Mouse (Mus musculus) stomach, postnatal 0 days (tissue): ENCODE measurements around the gene Zfp536. TPM values are rescaled to one million over a fixed set of nuclear protein-coding genes. Genes with fewer than 3 reads are reported as not detected.

Experiments used
- ATAC-seq: fragments of 200-750 bp; cut with Nextera tagmentation; 2 replicates; pipeline ENCODE4 v1.8.0; 2017; ENCODE audit not compliant: low FRiP score, low TSS enrichment
- DNase-seq: peaks from one replicate; pipeline ENCODE4 v3.0.0-alpha.2; 2016; ENCODE audit warnings: low spot score
- H3K27ac ChIP-seq: fragments of 300-500 bp; sonication (generic); replicated peaks from 2 replicates; pipeline ENCODE4 v1.5.1; 2014; ENCODE audit warnings: mild to moderate bottlenecking, control low read depth
- H3K27me3 ChIP-seq: fragments of 300-500 bp; sonication (generic); 2 replicates; pipeline ENCODE4 v1.6.1; 2014; ENCODE audit warnings: low read length; ENCODE audit not compliant: control insufficient read depth, insufficient read depth
- H3K36me3 ChIP-seq: fragments of 300-500 bp; sonication (generic); 2 replicates; pipeline ENCODE4 v1.6.1; 2014; ENCODE audit warnings: low read length, mixed read lengths; ENCODE audit not compliant: control insufficient read depth, insufficient read depth
- H3K4me1 ChIP-seq: fragments of 300-500 bp; sonication (generic); replicated peaks from 2 replicates; pipeline ENCODE4 v1.6.1; 2014; ENCODE audit warnings: antibody characterized with exemption; ENCODE audit not compliant: control insufficient read depth, insufficient read depth
- H3K4me2 ChIP-seq: fragments of 300-500 bp; sonication (generic); replicated peaks from 2 replicates; pipeline ENCODE4 v1.6.1; 2014; ENCODE audit warnings: low read depth, mild to moderate bottlenecking, control low read depth, moderate library complexity
- H3K4me3 ChIP-seq: fragments of 300-500 bp; sonication (generic); 2 replicates; pipeline ENCODE4 v1.5.1; 2014; ENCODE audit warnings: low read depth, low read length, control low read depth
- H3K9ac ChIP-seq: fragments of 300-500 bp; sonication (generic); 2 replicates; pipeline ENCODE4 v1.6.1; 2014; ENCODE audit warnings: mild to moderate bottlenecking, low read length, control low read depth, mixed read lengths
- H3K9me3 ChIP-seq: fragments of 300-500 bp; sonication (generic); 2 replicates; pipeline ENCODE4 v1.6.1; 2016; ENCODE audit warnings: low read length; ENCODE audit not compliant: control insufficient read depth
- CTCF ChIP-seq: IDR thresholded peaks from 2 replicates; pipeline ENCODE4 v1.5.1; 2016; ENCODE audit warnings: antibody characterized with exemption, low read depth, mild to moderate bottlenecking, moderate library complexity
- EP300 ChIP-seq: optimal IDR thresholded peaks from 2 replicates; pipeline ENCODE3; 2016; ENCODE audit warnings: antibody characterized with exemption
- WGBS: fragments of 180-500 bp; shearing (Covaris S2); extraction: QIAGEN DNeasy Blood & Tissue Kit; methylation state at CpG from one replicate; pipeline ENCODE4 v1.1.7; 2014; 5-methylcytosine and 5-hydroxymethylcytosine counted together
- polyA plus RNA-seq: library from polyadenylated mRNA; unstranded; fragments of >200 nt; fragmentation: Nextera tagmentation; extraction: Ambion mirVana; gene quantifications from 2 replicates; pipeline ENCODE4 v1.2.1, GENCODE M21; 2015

The Zfp536 gene
- polyA plus RNA-seq, 1 experiment from 2014 or later: 4.3 TPM

DNA sequence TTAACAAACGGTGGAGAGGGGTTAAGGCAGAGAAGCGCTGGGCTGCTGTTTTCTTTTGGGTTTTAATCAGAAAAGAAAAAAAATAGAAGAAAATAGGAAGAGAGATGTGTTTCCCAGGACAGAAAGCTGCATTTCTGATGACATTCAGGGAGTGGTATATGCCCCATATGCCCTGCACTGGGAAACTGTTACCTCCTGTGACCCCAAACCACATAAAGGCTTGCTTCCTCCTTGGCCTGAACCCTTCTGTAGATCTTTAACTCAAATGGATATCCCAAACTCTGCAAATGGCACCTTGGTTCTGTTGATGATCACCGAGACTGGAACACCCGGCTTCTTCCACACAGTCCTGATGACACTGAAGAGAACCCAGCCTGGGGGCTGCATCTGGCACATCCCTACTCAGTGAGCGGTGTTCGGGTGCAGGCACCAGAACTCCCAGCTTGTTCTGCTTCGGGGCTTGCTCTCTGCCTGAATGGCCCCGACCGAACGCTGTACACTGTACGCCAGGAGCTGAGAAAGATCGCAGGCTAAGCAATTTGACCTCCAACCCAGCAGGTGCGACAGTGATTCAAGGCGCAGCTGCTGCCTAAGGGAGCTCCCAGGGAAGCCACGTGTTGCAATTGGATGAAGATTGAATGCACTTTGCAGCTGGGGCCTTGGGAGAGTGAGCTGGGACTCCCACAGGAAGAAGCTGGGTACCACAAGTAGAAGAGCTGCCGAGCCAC lies 334.2 kb downstream of the Zfp536 start:
- no peak overlapping the region for H3K9ac ChIP-seq
- H3K27ac ChIP-seq: no peak overlapping the region
- no peak for TF ChIP-seq CTCF
- TF ChIP-seq EP300: no peak
- 63% methylated on average over 16 of the region's 16 CpGs for WGBS
- H3K4me2 ChIP-seq: no peak overlapping the region
- no peaks in the 10 kb centered on the region for H3K36me3 ChIP-seq
- DNase-seq (no peak), ATAC-seq (no peak)
- no peaks in the 10 kb centered on the region for H3K9me3 ChIP-seq
- no peaks in the 10 kb centered on the region for H3K4me1 ChIP-seq
- H3K4me3 ChIP-seq: no peak overlapping the region
- no peaks in the 10 kb centered on the region for H3K27me3 ChIP-seq

DNA sequence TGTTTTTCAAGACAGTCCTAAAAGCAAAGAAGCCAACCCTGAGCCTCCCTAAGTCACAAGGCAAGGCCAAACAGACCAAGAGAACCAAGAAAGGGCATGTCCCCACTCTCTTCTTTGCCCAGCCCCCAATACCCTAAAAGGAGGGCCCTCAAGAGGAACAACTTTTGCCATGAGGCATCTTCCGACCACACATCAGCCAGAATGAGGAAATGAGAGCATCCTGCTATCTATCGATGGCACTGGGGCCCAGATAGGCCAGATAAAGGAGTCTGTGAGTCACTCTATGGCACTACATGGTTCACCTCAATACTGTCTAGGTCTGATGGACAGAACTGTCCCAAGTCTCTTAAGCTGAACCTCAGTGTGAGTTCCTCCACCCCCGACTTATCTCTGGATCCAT lies 335.6 kb downstream of the Zfp536 start:
- Histone ChIP-seq H3K4me1 (no peaks in the 10 kb centered on the region), H3K27ac (no peak overlapping the region), H3K4me2 (no peak overlapping the region), H3K27me3 (no peaks in the 10 kb centered on the region), H3K9me3 (no peaks in the 10 kb centered on the region), H3K4me3 (no peak overlapping the region), H3K36me3 (no peaks in the 10 kb centered on the region), H3K9ac (no peak overlapping the region)
- ATAC-seq (no peak), DNase-seq (no peak)
- TF ChIP-seq EP300: no peak
- no peak for TF ChIP-seq CTCF
- 79% methylated on average over 3 of the region's 3 CpGs for WGBS

- Histone ChIP-seq H3K36me3 (no peaks in the 10 kb centered on the region), H3K4me2 (no peak overlapping the region), H3K4me1 (no peaks in the 10 kb centered on the region), H3K9ac (no peak overlapping the region), H3K27ac (no peak overlapping the region), H3K9me3 (no peaks in the 10 kb centered on the region), H3K4me3 (no peak overlapping the region), H3K27me3 (no peaks in the 10 kb centered on the region)
- no peak for ATAC-seq
- no peak for DNase-seq
- 51% methylated on average over 7 of the region's 7 CpGs for WGBS
- no peak for TF ChIP-seq EP300
- no peak for TF ChIP-seq CTCF
These were observed 340.3 kb downstream of the Zfp536 start for GRCm38 (mm10) chr7:37433156-37433555.

DNA sequence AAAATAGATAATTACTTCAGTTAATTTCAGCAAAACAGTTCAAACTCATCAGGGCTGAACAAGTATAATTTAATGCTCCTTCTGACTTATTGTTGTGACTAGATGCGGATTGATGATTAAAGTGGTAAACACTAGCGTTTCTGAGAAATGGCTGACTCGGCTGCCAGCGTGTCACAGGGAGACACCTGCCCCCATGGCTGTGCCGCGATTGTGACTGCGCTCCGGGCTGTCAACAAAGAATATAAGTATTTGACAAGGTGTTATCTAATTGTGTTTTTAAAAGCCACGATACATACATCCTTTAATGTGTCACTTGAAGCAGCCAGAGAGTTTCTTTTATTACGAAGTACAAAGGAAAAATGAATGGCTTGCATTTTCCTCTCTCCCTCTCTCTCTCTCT lies 342.0 kb downstream of the Zfp536 start:
- TF ChIP-seq EP300 (no peak), CTCF (no peak)
- Histone ChIP-seq H3K4me1 (no peaks in the 10 kb centered on the region), H3K27me3 (no peaks in the 10 kb centered on the region), H3K36me3 (no peaks in the 10 kb centered on the region), H3K27ac (no peak overlapping the region), H3K9ac (no peak overlapping the region), H3K9me3 (no peaks in the 10 kb centered on the region), H3K4me3 (no peak overlapping the region), H3K4me2 (no peak overlapping the region)
- no peak for ATAC-seq
- DNase-seq: no peak
- 62% methylated on average over 10 of the region's 10 CpGs for WGBS

DNA sequence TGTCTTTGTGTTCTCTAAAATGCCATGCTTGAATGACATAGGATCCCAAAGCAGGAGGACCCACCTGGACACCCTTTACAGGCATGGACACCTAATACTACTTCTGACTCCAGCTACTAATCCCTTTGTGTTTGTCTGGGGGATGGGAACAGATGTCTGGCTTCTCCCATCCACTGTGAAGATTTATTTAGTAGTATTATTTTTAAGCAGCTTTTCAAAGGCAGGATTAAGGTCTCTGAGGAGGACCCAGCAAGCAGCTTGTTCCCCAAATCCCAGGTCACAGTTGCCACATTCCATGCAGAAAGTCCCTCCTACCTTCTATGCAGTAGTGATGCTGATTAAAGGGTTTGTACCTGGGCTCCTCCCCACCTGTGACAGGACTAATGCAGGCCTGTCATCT lies 347.4 kb downstream of the Zfp536 start:
- Histone ChIP-seq H3K4me2 (no peak overlapping the region), H3K36me3 (no peaks in the 10 kb centered on the region), H3K4me3 (no peak overlapping the region), H3K27ac (no peak overlapping the region), H3K9me3 (no peaks in the 10 kb centered on the region), H3K9ac (no peak overlapping the region), H3K4me1 (no peaks in the 10 kb centered on the region), H3K27me3 (no peaks in the 10 kb centered on the region)
- DNase-seq (no peak), ATAC-seq (no peak)
- TF ChIP-seq CTCF: no peak
- TF ChIP-seq EP300: no peak

- TF ChIP-seq CTCF (no peak), EP300 (no peak)
- Histone ChIP-seq H3K36me3 (no peaks in the 10 kb centered on the region), H3K9ac (no peak overlapping the region), H3K9me3 (no peaks in the 10 kb centered on the region), H3K4me2 (no peak overlapping the region), H3K4me3 (no peak overlapping the region), H3K4me1 (no peaks in the 10 kb centered on the region), H3K27ac (no peak overlapping the region), H3K27me3 (no peaks in the 10 kb centered on the region)
- 59% methylated on average over 2 of the region's 2 CpGs for WGBS
- no peak for DNase-seq
- no peak for ATAC-seq
These were observed 350.5 kb downstream of the Zfp536 start for GRCm38 (mm10) chr7:37422966-37423365.

Other genes with a start within 250 kb of the Zfp536 start
- 28.0 and 31.6 TPM in 2 replicates for gene Uri1, start 249.9 kb upstream of the Zfp536 start, polyA plus RNA-seq